Mouse (Mus musculus): ENCODE measurements around the gene Klf5. TPM values are rescaled to one million over a fixed set of nuclear protein-coding genes. Genes with fewer than 3 reads are reported as not detected.
A peak's percentile ranks its signal among the peaks of the same experiment; 100 is the strongest.

Gene Klf5
- polyA plus RNA-seq, 1 experiment from 2014 or later: 2.6 TPM

DNA sequence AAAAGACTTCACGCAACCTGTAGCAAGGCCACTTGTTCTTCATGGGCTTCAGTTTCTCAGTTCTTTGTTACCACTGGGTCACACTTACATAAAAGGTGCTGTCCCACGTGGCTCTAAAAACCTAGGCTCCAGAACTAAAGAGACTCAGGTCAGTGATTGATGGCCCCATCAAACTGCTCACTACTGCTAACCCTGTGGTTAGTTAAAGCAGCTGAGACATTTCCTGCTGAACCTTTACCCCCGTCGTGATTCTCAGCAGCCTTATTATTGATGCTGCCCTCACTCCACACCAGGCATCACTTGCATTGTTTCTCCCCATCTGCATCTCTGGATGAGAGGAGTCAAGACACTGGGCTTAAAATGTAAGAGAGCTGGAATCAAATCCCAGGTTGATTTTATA is 22.7 kb upstream of the Klf5 start:
- TF ChIP-seq EP300 (IDR thresholded peaks at IDR 0.05; ENCODE audit: low read depth) (no peak), CTCF (IDR thresholded peaks at IDR 0.05; ENCODE audit: low read depth) (no peak)
- no peak overlapping the region for H3K4me3 ChIP-seq (ENCODE audit: low read depth, low read length)
- 31% methylated on average over 4 of the region's 4 CpGs for WGBS (ENCODE audit: insufficient replicate concordance)
- H3K9me3 ChIP-seq (ENCODE audit: low read length): no peaks in the 10 kb centered on the region
- H3K36me3 ChIP-seq (replicated peaks; ENCODE audit: insufficient read depth, low read length): no peaks in the 10 kb centered on the region
- no peak overlapping the region for H3K27ac ChIP-seq (ENCODE audit: low read depth)
- H3K27me3 ChIP-seq (ENCODE audit: insufficient read depth, low read length): no peaks in the 10 kb centered on the region
- no peak overlapping the region for H3K9ac ChIP-seq (replicated peaks)
- no peak for ATAC-seq
- no peak for DNase-seq
- H3K4me2 ChIP-seq (ENCODE audit: low read depth, low read length): no peak overlapping the region
- H3K4me1 ChIP-seq (ENCODE audit: insufficient read depth): peaks cover 6% of the 10 kb centered on the region

DNA sequence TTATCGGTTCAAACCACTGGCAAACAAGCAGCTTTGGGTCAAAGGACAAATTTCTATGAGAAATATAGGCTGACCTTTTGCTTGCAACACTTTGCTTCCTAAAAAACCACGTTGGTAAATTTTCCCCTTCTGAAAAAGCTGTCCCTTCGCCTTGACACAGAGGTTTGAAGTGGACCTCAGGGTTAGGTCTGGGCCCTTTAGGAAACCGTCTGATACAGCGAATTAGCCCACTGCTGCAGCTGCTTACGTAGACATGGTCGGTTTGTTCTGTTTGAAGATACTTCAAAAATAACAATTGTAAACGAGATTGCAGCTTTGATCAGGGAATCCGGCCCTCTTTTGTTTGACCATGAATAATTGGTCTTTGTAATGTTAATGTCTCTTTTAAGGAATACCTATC is 20.2 kb upstream of the Klf5 start:
- Histone ChIP-seq H3K36me3 (replicated peaks; ENCODE audit: insufficient read depth, low read length) (no peaks in the 10 kb centered on the region), H3K4me3 (ENCODE audit: low read depth, low read length) (no peak overlapping the region), H3K4me1 (ENCODE audit: insufficient read depth) (peaks cover 8% of the 10 kb centered on the region)

GRCm38 (mm10) chr14:99278763-99279486 is 19.6 kb upstream of the Klf5 start:
- H3K4me2 ChIP-seq (ENCODE audit: low read depth, low read length): peak overlapping the region; percentile 22; the same call in 1 of the 2 replicates
- WGBS (ENCODE audit: insufficient replicate concordance): 33% methylated on average over 12 of the region's 12 CpGs

More for the DNA sequence above, 20.2 kb upstream of the Klf5 start:
- Histone ChIP-seq H3K9ac (replicated peaks) (no peak overlapping the region), H3K27me3 (ENCODE audit: insufficient read depth, low read length) (no peaks in the 10 kb centered on the region), H3K27ac (ENCODE audit: low read depth) (peak overlapping the region; percentile 29), H3K9me3 (ENCODE audit: low read length) (no peaks in the 10 kb centered on the region), H3K4me2 (ENCODE audit: low read depth, low read length) (0 out of 2 replicates have a peak overlapping the region, but pooled peaks have one; percentile 9)
- DNase-seq: no peak
- no peak for ATAC-seq
- no peak for TF ChIP-seq CTCF (IDR thresholded peaks at IDR 0.05; ENCODE audit: low read depth)
- no peak for TF ChIP-seq EP300 (IDR thresholded peaks at IDR 0.05; ENCODE audit: low read depth)
- 38% methylated on average over 9 of the region's 9 CpGs for WGBS (ENCODE audit: insufficient replicate concordance)

DNA sequence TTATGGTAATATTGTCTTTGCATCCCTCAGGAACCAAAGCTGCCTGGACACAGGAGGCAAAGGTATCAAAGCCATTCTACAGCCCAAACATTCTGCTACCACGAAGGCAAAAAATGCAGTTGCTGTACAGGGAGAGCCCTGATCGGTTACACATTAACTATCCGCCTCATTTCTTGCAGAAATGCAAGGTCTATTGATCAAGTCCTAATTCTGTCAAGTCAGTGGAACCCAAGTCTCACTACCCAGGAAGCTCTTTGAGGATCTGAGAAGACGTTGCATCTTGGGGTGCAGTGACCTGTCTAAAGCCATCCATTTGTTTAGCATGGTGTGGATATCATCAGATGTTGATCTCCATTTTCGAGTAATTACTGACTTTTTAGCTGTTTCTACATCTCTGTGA is 18.1 kb upstream of the Klf5 start:
- no peak overlapping the region for H3K9ac ChIP-seq (replicated peaks)
- peaks cover 8% of the 10 kb centered on the region for H3K4me1 ChIP-seq (ENCODE audit: insufficient read depth)
- no peak for TF ChIP-seq CTCF (IDR thresholded peaks at IDR 0.05; ENCODE audit: low read depth)
- no peak for TF ChIP-seq EP300 (IDR thresholded peaks at IDR 0.05; ENCODE audit: low read depth)
- no peaks in the 10 kb centered on the region for H3K27me3 ChIP-seq (ENCODE audit: insufficient read depth, low read length)
- no peaks in the 10 kb centered on the region for H3K9me3 ChIP-seq (ENCODE audit: low read length)
- no peak overlapping the region for H3K4me2 ChIP-seq (ENCODE audit: low read depth, low read length)
- no peak overlapping the region for H3K27ac ChIP-seq (ENCODE audit: low read depth)
- H3K36me3 ChIP-seq (replicated peaks; ENCODE audit: insufficient read depth, low read length): no peaks in the 10 kb centered on the region
- DNase-seq (no peak), ATAC-seq (no peak)
- H3K4me3 ChIP-seq (ENCODE audit: low read depth, low read length): no peak overlapping the region
- 58% methylated on average over 5 of the region's 5 CpGs for WGBS (ENCODE audit: insufficient replicate concordance)

More at GRCm38 (mm10) chr14:99278763-99279486, 19.6 kb upstream of the Klf5 start:
- no peaks in the 10 kb centered on the region for H3K27me3 ChIP-seq (ENCODE audit: insufficient read depth, low read length)
- ATAC-seq (peak; percentile 79), DNase-seq (peak; percentile 49)
- no peak overlapping the region for H3K9ac ChIP-seq (replicated peaks)
- no peaks in the 10 kb centered on the region for H3K9me3 ChIP-seq (ENCODE audit: low read length)
- H3K27ac ChIP-seq (ENCODE audit: low read depth): peak overlapping the region; percentile 39; the same call in 1 of the 2 replicates
- TF ChIP-seq EP300 (IDR thresholded peaks at IDR 0.05; ENCODE audit: low read depth) (no peak), CTCF (IDR thresholded peaks at IDR 0.05; ENCODE audit: low read depth) (no peak)
- no peaks in the 10 kb centered on the region for H3K36me3 ChIP-seq (replicated peaks; ENCODE audit: insufficient read depth, low read length)
- no peak overlapping the region for H3K4me3 ChIP-seq (ENCODE audit: low read depth, low read length)
- peaks cover 8% of the 10 kb centered on the region for H3K4me1 ChIP-seq (ENCODE audit: insufficient read depth)

DNA sequence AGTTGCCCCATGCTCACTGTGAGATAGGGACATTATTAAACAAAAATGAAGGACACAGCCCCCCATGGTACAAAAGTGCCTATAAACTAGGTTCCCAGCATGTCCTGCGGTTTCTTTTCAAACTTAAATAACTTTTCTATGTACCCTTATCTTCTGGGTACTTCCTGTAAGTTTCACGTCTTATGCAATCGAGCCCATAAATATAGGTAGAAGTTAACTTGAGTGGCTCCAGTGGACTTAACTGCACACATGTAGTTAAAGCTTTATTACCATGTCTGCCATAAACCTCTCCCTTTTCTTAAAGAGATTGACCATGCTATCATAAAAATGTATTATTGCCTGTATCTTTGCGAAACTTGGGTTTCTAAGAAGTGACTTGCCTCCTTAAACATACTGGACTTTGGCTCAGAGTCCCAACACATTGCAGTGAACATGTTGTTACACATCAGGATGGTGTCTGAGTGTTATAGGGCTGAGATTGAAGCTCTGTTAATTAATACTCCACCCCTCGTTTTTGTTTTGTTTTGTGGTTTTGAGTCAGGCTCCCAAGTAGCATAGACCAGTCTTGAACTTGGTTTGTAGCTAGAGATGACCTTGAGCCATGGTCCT is 17.6 kb upstream of the Klf5 start:
- Histone ChIP-seq H3K4me1 (ENCODE audit: insufficient read depth) (peaks cover 8% of the 10 kb centered on the region), H3K9me3 (ENCODE audit: low read length) (no peaks in the 10 kb centered on the region), H3K4me2 (ENCODE audit: low read depth, low read length) (no peak overlapping the region), H3K4me3 (ENCODE audit: low read depth, low read length) (no peak overlapping the region), H3K27me3 (ENCODE audit: insufficient read depth, low read length) (no peaks in the 10 kb centered on the region), H3K9ac (replicated peaks) (no peak overlapping the region), H3K36me3 (replicated peaks; ENCODE audit: insufficient read depth, low read length) (no peaks in the 10 kb centered on the region), H3K27ac (ENCODE audit: low read depth) (no peak overlapping the region)
- TF ChIP-seq CTCF (IDR thresholded peaks at IDR 0.05; ENCODE audit: low read depth) (no peak), EP300 (IDR thresholded peaks at IDR 0.05; ENCODE audit: low read depth) (no peak)
- ATAC-seq (no peak), DNase-seq (no peak)
- 46% methylated on average over 5 of the region's 5 CpGs for WGBS (ENCODE audit: insufficient replicate concordance)

DNA sequence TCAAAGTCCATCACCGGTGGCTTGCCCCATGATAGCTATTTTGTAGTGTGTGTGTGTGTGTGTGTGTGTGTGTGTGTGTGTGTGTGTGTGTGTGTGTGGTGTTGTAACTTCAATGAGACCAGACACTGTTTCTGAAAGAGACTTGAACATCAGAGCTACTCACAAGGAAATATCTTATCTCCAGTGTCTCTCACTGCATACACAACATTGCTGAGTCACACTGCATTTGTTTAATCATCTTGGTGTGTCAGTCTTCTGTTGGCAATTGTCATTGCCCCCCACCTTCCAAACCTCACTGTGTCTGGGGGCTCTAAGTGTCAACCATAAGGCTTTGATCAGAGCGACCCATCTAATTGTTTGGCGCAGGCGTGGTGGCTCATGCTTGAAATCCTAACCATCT is 13.0 kb upstream of the Klf5 start:
- 74% methylated on average over 4 of the region's 4 CpGs for WGBS (ENCODE audit: insufficient replicate concordance)
- DNase-seq (no peak), ATAC-seq (no peak)
- Histone ChIP-seq H3K27me3 (ENCODE audit: insufficient read depth, low read length) (no peaks in the 10 kb centered on the region), H3K27ac (ENCODE audit: low read depth) (no peak overlapping the region), H3K36me3 (replicated peaks; ENCODE audit: insufficient read depth, low read length) (no peaks in the 10 kb centered on the region), H3K4me1 (ENCODE audit: insufficient read depth) (peaks cover 4% of the 10 kb centered on the region; the same call in 1 of the 2 replicates), H3K4me2 (ENCODE audit: low read depth, low read length) (no peak overlapping the region), H3K4me3 (ENCODE audit: low read depth, low read length) (no peak overlapping the region), H3K9ac (replicated peaks) (no peak overlapping the region), H3K9me3 (ENCODE audit: low read length) (no peaks in the 10 kb centered on the region)
- TF ChIP-seq CTCF (IDR thresholded peaks at IDR 0.05; ENCODE audit: low read depth) (no peak), EP300 (IDR thresholded peaks at IDR 0.05; ENCODE audit: low read depth) (no peak)
